Mouse (Mus musculus): ENCODE measurements around the gene Pygl. TPM values are rescaled to one million over a fixed set of nuclear protein-coding genes. Genes with fewer than 3 reads are reported as not detected.
"Not testable (repeated sequence)": the region's sequence is repeated elsewhere in the genome, so short reads cannot be mapped to it uniquely, and the experiment has no call there.

Pygl gene
- total RNA-seq, 1 experiment from 2014 or later = 82.2 TPM

DNA sequence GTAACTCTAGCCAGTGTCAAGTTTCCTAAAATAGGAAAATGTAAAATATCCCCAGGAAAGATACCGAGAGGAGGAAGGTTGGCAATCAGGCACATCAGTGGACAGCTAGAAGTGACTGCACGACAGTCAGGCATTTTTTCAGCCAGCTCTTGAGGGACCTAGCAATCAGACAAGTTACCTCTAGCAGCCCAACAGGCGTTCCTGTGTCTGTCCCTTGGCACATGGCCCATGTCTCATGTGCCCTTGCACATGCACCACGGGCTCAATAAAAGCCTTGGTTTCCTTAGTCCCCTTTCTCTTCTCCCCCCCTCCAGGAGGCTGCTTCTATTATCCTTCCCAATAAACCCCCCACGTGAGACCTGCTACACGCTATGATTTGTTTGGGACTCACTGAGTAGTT lies 75.1 kb downstream of the Pygl start:
- DNase-seq = no peak

- DNase-seq = no peak
Observed at GRCm38 (mm10) chr12:70153842-70154241, 77.4 kb downstream of the Pygl start, which contains the start of gene Abhd12b. Gene Abhd12b, plus strand, starts transcription at chr12:70154142.

DNA sequence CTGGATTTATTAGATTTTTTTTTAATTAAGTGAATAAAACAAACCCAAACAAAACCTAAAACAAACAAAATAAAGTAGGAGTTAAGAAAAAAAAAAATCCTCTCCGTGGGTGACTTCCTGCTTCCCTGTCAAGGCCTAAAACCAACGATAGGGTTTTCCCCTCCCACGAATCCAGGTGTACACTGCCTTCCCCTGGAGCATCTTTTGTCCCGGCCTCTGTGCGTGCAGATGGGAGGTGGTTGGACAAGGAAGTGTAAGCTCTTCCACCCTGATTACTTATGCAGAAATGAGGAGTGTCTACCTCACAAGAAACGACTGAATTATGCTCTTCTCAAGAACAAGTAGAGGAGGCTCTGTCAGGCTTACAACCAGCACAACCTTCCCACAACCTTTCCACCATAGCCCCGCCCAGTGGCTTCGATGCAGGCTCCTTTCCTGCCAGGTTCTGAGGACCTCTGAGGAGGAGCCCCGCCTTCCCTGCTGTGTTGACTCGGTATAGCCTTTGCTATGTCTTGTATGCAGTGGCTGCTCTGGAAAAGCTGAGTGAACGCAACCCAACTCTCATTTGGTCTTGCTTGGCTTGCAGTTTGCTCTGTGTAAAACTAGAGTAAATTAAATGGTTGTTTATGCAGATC lies 82.5 kb downstream of the Pygl start:
- DNase-seq = no peak

DNA sequence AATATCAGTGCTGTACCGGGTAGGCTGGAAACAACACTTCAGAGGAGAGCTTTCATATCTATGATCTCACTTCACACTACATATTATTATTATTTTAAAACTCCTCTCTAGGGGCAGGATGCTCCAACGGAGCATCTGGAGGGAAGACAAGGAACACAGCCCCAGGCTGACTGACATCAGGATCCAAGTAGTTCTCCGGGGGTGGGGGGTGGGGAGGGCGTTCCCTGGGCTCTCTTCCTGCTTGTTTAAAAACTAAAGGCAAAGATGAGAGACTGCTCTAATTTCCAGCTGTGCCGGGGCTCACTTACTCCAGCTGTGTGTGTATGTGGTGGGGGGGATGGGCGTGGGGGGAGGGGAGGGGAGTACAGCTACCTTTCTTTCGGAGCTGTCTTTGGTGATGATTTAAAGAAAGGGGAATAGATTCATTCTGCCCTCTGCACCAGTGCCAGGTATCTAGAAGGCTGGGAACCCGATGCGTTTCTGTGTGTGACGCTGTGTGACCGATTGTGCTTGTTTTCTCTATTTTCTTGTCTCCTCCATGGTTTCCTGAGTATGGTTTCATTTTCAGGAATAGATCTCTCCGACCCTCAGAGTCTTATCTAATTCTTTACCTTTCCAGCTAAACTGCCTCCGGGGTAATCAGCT lies 83.2 kb downstream of the Pygl start:
- no peak for DNase-seq

DNA sequence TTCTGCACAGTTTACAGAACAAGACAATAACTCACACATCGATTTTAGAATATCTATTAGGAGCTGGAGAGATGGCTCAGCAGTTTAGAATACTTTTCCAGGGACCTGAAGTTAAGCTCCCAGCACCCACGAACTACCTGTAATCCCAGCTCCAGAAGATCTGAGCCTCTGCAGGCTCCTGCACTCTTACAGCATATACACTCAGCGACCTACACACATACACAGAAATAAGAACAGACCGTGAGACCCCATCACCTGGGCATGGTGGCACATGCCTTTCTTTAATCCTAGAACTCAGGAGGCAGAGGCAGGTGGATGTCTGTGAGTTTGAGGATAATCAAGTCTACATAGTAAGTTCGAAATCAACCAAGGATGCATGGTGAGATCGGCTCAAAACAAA lies 85.7 kb downstream of the Pygl start:
- DNase-seq = no peak

- peak; percentile 20 for DNase-seq
Observed at GRCm38 (mm10) chr12:70144637-70145448, 86.4 kb downstream of the Pygl start.

- not testable (repeated sequence) for DNase-seq
Observed at GRCm38 (mm10) chr12:70144106-70144587, 87.1 kb downstream of the Pygl start.

DNA sequence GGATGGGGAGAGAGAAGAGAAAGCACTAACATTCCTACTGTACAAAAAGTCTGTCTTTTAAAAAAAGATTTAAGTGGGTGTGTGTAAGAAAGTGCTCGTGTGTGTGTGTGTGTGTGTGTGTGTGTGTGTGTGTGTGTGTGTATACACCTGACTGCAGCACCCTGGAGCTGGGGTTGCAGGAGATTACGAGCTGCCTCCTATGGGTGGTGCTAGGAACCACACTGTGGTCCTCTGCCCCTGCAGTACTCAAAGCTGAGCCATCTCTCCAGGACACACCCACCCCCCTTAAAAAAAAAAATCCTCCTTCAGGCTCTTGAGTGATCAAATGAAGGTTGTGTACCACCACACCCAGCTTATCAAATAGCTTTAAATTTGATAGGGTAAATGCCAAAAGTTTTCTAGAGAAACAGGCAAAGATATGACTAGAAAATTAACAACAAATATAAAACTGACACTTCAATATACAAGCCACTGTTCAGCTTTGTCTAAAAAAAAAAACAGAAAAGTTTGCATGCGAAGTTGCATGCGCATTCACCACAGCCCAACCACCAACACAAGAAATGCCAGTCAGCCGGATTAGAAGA lies 90.2 kb downstream of the Pygl start:
- DNase-seq = no peak

Other genes starting within 250 kb of the Pygl start
- 45.5 and 46.7 TPM in 2 replicates for gene Sav1, start 244.5 kb downstream of the Pygl start, total RNA-seq (2021)
- gene Nin, start 117.8 kb downstream of the Pygl start, total RNA-seq (2021) = 30.8 and 42.1 TPM in 2 replicates
- gene Abhd12b, start 77.3 kb downstream of the Pygl start, total RNA-seq (2021) = not detected in 2 replicates
- 1.5 and 2.3 TPM in 2 replicates for gene Trim9, start 116.1 kb upstream of the Pygl start, total RNA-seq (2021)
- gene Tmx1, start 221.6 kb upstream of the Pygl start, total RNA-seq (2021) = 53.7 and 54.0 TPM in 2 replicates

Data from adrenal gland, postnatal 25 days (tissue).